Mouse (Mus musculus) liver (tissue): Measurements from ENCODE around the gene Fam213a.

ENCODE experiments used
- DNase-seq: peaks from one replicate; pipeline ENCODE4 v3.0.0-alpha.2; 2020; ENCODE audit warnings: mixed read lengths

Gene Fam213a

GRCm38 (mm10) chr14:40962365-40963290 is 51.0 kb downstream of the Fam213a start:
- peak; percentile 86 for DNase-seq

- DNase-seq: no peak
Measured at GRCm38 (mm10) chr14:40960237-40960636, 53.4 kb downstream of the Fam213a start.

- DNase-seq: no peak
Measured at GRCm38 (mm10) chr14:40959586-40959985, 54.0 kb downstream of the Fam213a start.

GRCm38 (mm10) chr14:40958986-40959381 is 54.6 kb downstream of the Fam213a start:
- no peak for DNase-seq

- no peak for DNase-seq
Measured at GRCm38 (mm10) chr14:40958083-40958985, 55.3 kb downstream of the Fam213a start.

GRCm38 (mm10) chr14:40957607-40958006 is 56.0 kb downstream of the Fam213a start:
- DNase-seq: no peak

- peak; percentile 62 for DNase-seq
Measured at GRCm38 (mm10) chr14:40956252-40957146, 57.1 kb downstream of the Fam213a start.

GRCm38 (mm10) chr14:40955596-40956251 is 57.9 kb downstream of the Fam213a start:
- DNase-seq: no peak

- DNase-seq: no peak
Measured at GRCm38 (mm10) chr14:40955146-40955545, 58.4 kb downstream of the Fam213a start.

GRCm38 (mm10) chr14:40953381-40953780 is 60.2 kb downstream of the Fam213a start:
- DNase-seq: no peak

GRCm38 (mm10) chr14:40952715-40953114 is 60.9 kb downstream of the Fam213a start:
- no peak for DNase-seq

- no peak for DNase-seq
Measured at GRCm38 (mm10) chr14:40952301-40952700, 61.3 kb downstream of the Fam213a start.

GRCm38 (mm10) chr14:40949730-40950614 is 63.6 kb downstream of the Fam213a start:
- DNase-seq: no peak

- no peak for DNase-seq
Measured at GRCm38 (mm10) chr14:40949047-40949446, 64.5 kb downstream of the Fam213a start.

- no peak for DNase-seq
Measured at GRCm38 (mm10) chr14:40948522-40948921, 65.1 kb downstream of the Fam213a start.

- peak; percentile 84 for DNase-seq
Measured at GRCm38 (mm10) chr14:40947431-40948394, 65.9 kb downstream of the Fam213a start.

- no peak for DNase-seq
Measured at GRCm38 (mm10) chr14:40943802-40944201, 69.8 kb downstream of the Fam213a start.
